Mouse (Mus musculus) forebrain, postnatal 0 days (tissue): Measurements from ENCODE around the gene Ccdc106. TPM values are rescaled to one million over a fixed set of nuclear protein-coding genes. Genes with fewer than 3 reads are reported as not detected.
"Not testable (repeated sequence)": the region's sequence is repeated elsewhere in the genome, so short reads cannot be mapped to it uniquely, and the experiment has no call there.

Experiments
- ATAC-seq: fragments of 200-750 bp; cut with Nextera tagmentation; 2 replicates; pipeline ENCODE4 v1.8.0; 2017; ENCODE audit warnings: mild to moderate bottlenecking, moderate library complexity
- DNase-seq: peaks from one replicate; pipeline ENCODE4 v3.0.0-alpha.2; 2015
- H3K27ac ChIP-seq: fragments of 300-500 bp; sonication (generic); 2 replicates; pipeline ENCODE4 v1.5.1; 2014; ENCODE audit warnings: low read depth, mild to moderate bottlenecking, antibody characterized with exemption, low read length, moderate library complexity, mixed read lengths
- H3K27me3 ChIP-seq: fragments of 300-500 bp; sonication (generic); 2 replicates; pipeline ENCODE4 v1.6.1; 2014; ENCODE audit warnings: mild to moderate bottlenecking, low read length, mixed read lengths; ENCODE audit not compliant: insufficient read depth
- H3K36me3 ChIP-seq: fragments of 300-500 bp; sonication (generic); 2 replicates; pipeline ENCODE4 v1.6.1; 2014; ENCODE audit warnings: mild to moderate bottlenecking, moderate library complexity; ENCODE audit not compliant: insufficient read depth
- H3K4me1 ChIP-seq: fragments of 300-500 bp; sonication (generic); 2 replicates; pipeline ENCODE4 v1.6.1; 2014; ENCODE audit warnings: antibody characterized with exemption; ENCODE audit not compliant: insufficient read depth
- H3K4me2 ChIP-seq: fragments of 300-500 bp; sonication (generic); 2 replicates; pipeline ENCODE4 v1.6.1; 2014; ENCODE audit warnings: low read depth, mild to moderate bottlenecking, moderate library complexity
- H3K4me3 ChIP-seq: fragments of 300-500 bp; sonication (generic); 2 replicates; pipeline ENCODE4 v1.5.1; 2014; ENCODE audit warnings: low read depth, low read length, mixed read lengths
- H3K9ac ChIP-seq: fragments of 300-500 bp; sonication (generic); 2 replicates; pipeline ENCODE4 v1.6.1; 2014; ENCODE audit warnings: mild to moderate bottlenecking
- H3K9me3 ChIP-seq: fragments of 300-500 bp; sonication (generic); 2 replicates; pipeline ENCODE4 v1.6.1; 2016; ENCODE audit warnings: low read length
- CTCF ChIP-seq: sonication (generic); IDR thresholded peaks from 2 replicates; pipeline ENCODE4 v1.5.1; 2016; ENCODE audit warnings: antibody characterized with exemption, control low read depth, low read depth
- WGBS: fragments of 180-500 bp; shearing (Covaris S2); extraction: QIAGEN DNeasy Blood & Tissue Kit; methylation state at CpG from one replicate; pipeline ENCODE4 v1.1.7; 2014; 5-methylcytosine and 5-hydroxymethylcytosine counted together
- polyA plus RNA-seq: library from polyadenylated mRNA; unstranded; fragments of >200 nt; fragmentation: Nextera tagmentation; extraction: Ambion mirVana; gene quantifications from 2 replicates; pipeline ENCODE4 v1.2.1, GENCODE M21; 2015
- total RNA-seq: library from RNA; depleted of rRNA; stranded (reverse); fragments of >200 nt; gene quantifications from 2 replicates; pipeline ENCODE4 v1.2.3, GENCODE M21; 2014

Gene Ccdc106
- total and polyA plus RNA-seq, 2 experiments from 2014 or later: 70.7 to 79.8 TPM

GRCm38 (mm10) chr7:5017352-5017751, 3.0 kb upstream of the Ccdc106 start:
- no peaks in the 10 kb centered on the region for H3K27me3 ChIP-seq
- 91% methylated on average over 16 of the region's 16 CpGs for WGBS

GRCm38 (mm10) chr7:5017931-5018330, 2.4 kb upstream of the Ccdc106 start:
- no peak overlapping the region for H3K9ac ChIP-seq
- H3K9me3 ChIP-seq: no peaks in the 10 kb centered on the region
- peaks cover 10% of the 10 kb centered on the region for H3K4me1 ChIP-seq
- H3K27ac ChIP-seq: no peak overlapping the region
- ATAC-seq: no peak
- H3K4me2 ChIP-seq: no peak overlapping the region
- WGBS: 98% methylated on average over 21 of the region's 21 CpGs
- H3K4me3 ChIP-seq: no peak overlapping the region
- DNase-seq: no peak
- H3K36me3 ChIP-seq: peaks cover 10% of the 10 kb centered on the region
- no peak for TF ChIP-seq CTCF
- H3K27me3 ChIP-seq: no peaks in the 10 kb centered on the region

More at GRCm38 (mm10) chr7:5017352-5017751, 3.0 kb upstream of the Ccdc106 start:
- no peak overlapping the region for H3K4me3 ChIP-seq
- peak; percentile 36; the same call in 1 of the 2 replicates for TF ChIP-seq CTCF
- no peaks in the 10 kb centered on the region for H3K9me3 ChIP-seq
- H3K9ac ChIP-seq: no peak overlapping the region
- H3K4me2 ChIP-seq: no peak overlapping the region
- no peak for ATAC-seq
- H3K4me1 ChIP-seq: peaks cover 10% of the 10 kb centered on the region
- no peak overlapping the region for H3K27ac ChIP-seq
- H3K36me3 ChIP-seq: peaks cover 10% of the 10 kb centered on the region
- no peak for DNase-seq

GRCm38 (mm10) chr7:5019576-5019975, 777 bp upstream of the Ccdc106 start:
- peak overlapping the region; percentile 46; the same call in 1 of the 2 replicates for H3K27ac ChIP-seq
- H3K4me3 ChIP-seq: peak overlapping the region; percentile 78
- WGBS: 22% methylated on average over 8 of the region's 8 CpGs
- H3K4me2 ChIP-seq: peak overlapping the region; percentile 85
- H3K9me3 ChIP-seq, H3K9ac ChIP-seq, H3K27me3 ChIP-seq, DNase-seq, H3K4me1 ChIP-seq, ATAC-seq: not testable (repeated sequence)
- peaks cover 21% of the 10 kb centered on the region for H3K36me3 ChIP-seq

- no peak for TF ChIP-seq CTCF
- H3K9ac ChIP-seq: peak overlapping the region; percentile 96
- peak; percentile 17 for ATAC-seq
- H3K36me3 ChIP-seq: peaks cover 31% of the 10 kb centered on the region
- peak overlapping the region; percentile 85 for H3K4me2 ChIP-seq
- under 1% methylated on average over 10 of the region's 15 CpGs for WGBS
- peak overlapping the region; percentile 78 for H3K4me3 ChIP-seq
- no peaks in the 10 kb centered on the region for H3K9me3 ChIP-seq
- peaks cover 10% of the 10 kb centered on the region for H3K4me1 ChIP-seq
- H3K27ac ChIP-seq: peak overlapping the region; percentile 90
- H3K27me3 ChIP-seq: no peaks in the 10 kb centered on the region
- no peak for DNase-seq
Measured at GRCm38 (mm10) chr7:5020685-5021084, 332 bp downstream of the Ccdc106 start.

GRCm38 (mm10) chr7:5021197-5021596, 844 bp downstream of the Ccdc106 start:
- Histone ChIP-seq H3K9ac (peak overlapping the region; percentile 96), H3K27me3 (no peaks in the 10 kb centered on the region), H3K4me2 (peak overlapping the region; percentile 85), H3K27ac (peak overlapping the region; percentile 90), H3K9me3 (no peaks in the 10 kb centered on the region), H3K4me3 (peak overlapping the region; percentile 78), H3K36me3 (peaks cover 35% of the 10 kb centered on the region), H3K4me1 (peaks cover 5% of the 10 kb centered on the region)
- ATAC-seq (no peak), DNase-seq (no peak)
- no peak for TF ChIP-seq CTCF
- WGBS: 46% methylated on average over 5 of the region's 5 CpGs

GRCm38 (mm10) chr7:5029543-5029942, 9.2 kb downstream of the Ccdc106 start:
- Histone ChIP-seq H3K27ac (no peak overlapping the region), H3K4me3 (no peak overlapping the region), H3K27me3 (no peaks in the 10 kb centered on the region), H3K4me2 (no peak overlapping the region), H3K9me3 (0 out of 2 replicates have a peak, but pooled peaks cover 3% of the 10 kb centered on the region), H3K9ac (no peak overlapping the region), H3K36me3 (peaks cover 78% of the 10 kb centered on the region), H3K4me1 (no peaks in the 10 kb centered on the region)
- no peak for ATAC-seq
- no peak for TF ChIP-seq CTCF
- DNase-seq: no peak
- WGBS: 96% methylated on average over 22 of the region's 22 CpGs

GRCm38 (mm10) chr7:5029946-5030345, 9.6 kb downstream of the Ccdc106 start:
- TF ChIP-seq CTCF: 0 out of 2 replicates have a peak, but pooled peaks have one; percentile 15
- Histone ChIP-seq H3K9ac (no peak overlapping the region), H3K27me3 (no peaks in the 10 kb centered on the region), H3K27ac (no peak overlapping the region), H3K9me3 (0 out of 2 replicates have a peak, but pooled peaks cover 3% of the 10 kb centered on the region), H3K4me1 (no peaks in the 10 kb centered on the region), H3K4me2 (no peak overlapping the region), H3K36me3 (peaks cover 78% of the 10 kb centered on the region), H3K4me3 (no peak overlapping the region)
- ATAC-seq (no peak), DNase-seq (no peak)
- WGBS: 94% methylated on average over 21 of the region's 21 CpGs
